Mouse (Mus musculus) CD4-positive, CD25-positive, alpha-beta regulatory T cell, adult 4 months (primary cell): ENCODE results near the gene Calr4. TPM values are rescaled to one million over a fixed set of nuclear protein-coding genes. Genes with fewer than 3 reads are reported as not detected.

Experiments used
- ATAC-seq: one replicate; pipeline ENCODE4 v1.8.0; 2017
- polyA plus RNA-seq, 2 experiments: library from polyadenylated mRNA; unstranded; fragments of 100-300 nt; shearing (Covaris generic); gene quantifications; one replicate each; pipeline ENCODE4 v1.2.1; 2017

Calr4 gene
- polyA plus RNA-seq: not detected

DNA sequence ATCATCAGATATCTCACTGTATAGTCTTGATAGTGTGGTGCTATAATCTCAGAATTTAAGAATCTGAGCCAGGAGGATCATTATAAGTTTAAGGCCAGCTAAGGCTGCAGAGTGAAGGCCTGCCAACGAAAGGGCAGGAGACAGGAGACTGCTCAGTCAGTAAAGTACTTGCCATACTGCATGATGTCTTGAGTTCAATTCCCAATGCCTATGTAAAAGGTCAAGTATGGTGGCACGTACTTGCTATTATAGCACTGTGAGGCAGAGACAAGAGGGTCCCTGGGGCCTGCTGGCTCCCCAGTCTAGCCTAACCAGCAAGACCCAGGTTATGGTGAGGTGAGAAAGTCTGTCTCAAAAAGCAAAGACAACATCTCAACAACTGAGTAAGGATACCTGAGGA lies at the start of gene Calr4:
TSS of gene Calr4 (plus strand) at position 301 of the 400 bp plus-strand sequence.
- ATAC-seq: no peak

DNA sequence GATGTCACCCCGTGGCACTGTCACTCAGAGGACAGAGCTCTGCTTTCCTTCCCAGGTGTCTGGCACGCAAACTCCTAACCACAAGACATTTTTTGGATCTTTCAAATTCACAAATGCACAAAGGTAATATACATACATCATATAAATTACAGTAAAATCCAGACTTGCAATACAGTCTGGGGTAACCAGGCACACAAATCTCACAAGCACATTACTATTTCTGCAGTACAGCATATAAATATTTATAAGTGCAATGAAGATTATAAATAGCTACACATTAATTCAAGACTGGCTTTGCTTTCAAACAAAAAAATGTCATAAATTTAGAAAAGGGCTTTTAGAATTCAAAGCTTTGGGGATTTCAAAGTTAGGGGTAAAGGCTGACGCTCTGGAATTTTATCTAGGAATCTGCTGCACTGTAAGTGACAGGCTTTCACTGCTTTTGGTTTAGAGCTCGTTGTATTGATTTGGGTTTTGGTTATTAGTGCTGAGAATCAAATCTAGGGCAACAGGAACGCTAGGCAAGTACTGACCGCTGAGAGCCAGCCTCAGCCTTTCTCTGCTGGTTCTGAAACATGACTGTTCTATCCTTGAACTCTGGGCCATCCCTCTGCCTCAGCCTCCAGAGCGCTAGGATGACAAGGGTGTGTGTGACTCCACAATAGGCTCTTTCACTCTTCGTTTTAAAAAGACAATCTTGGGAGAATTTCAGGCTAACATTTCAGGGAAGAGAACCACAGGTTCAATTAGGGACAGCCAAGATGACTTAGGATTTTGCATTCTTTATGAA lies 48.5 kb upstream of the Calr4 start:
- ATAC-seq: no peak

DNA sequence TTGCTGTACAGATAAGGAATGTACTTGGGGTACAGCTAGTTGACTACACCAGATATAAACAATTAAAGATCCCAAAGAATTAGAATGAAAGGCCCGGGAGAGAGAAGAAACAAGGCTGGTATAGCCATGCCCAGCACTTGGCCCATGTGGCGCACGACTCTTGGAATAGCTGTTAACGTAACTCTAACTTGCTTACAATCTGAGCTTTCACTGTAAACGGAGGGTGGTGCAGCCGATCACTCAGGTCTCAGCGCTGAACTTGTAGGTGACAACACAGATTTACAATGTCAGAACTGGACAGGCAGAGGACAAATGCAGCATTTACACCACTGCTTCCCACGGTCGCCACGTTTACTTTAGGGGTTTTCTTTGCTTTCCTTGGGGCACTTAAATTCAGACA lies 42.7 kb upstream of the Calr4 start:
- ATAC-seq: no peak

DNA sequence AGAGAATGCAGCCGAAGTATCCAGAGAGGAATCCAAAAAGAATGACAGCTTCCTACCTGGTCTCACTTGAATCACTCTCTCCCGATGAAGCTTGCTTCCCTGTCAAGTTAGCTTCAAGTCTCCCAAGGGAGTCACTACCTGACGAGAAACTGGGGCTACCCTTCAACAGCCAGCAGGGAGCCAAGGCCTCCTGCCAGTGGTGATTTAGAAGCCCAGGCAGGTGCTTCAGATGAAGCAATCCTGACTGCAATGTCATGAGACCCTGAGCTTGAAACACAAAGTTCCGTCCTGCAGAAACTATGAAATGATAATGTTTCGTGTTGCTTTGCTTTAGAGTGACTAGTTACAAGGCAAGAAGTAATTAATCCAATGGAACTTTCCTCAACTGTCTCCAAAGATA lies 40.4 kb upstream of the Calr4 start:
- ATAC-seq: no peak

DNA sequence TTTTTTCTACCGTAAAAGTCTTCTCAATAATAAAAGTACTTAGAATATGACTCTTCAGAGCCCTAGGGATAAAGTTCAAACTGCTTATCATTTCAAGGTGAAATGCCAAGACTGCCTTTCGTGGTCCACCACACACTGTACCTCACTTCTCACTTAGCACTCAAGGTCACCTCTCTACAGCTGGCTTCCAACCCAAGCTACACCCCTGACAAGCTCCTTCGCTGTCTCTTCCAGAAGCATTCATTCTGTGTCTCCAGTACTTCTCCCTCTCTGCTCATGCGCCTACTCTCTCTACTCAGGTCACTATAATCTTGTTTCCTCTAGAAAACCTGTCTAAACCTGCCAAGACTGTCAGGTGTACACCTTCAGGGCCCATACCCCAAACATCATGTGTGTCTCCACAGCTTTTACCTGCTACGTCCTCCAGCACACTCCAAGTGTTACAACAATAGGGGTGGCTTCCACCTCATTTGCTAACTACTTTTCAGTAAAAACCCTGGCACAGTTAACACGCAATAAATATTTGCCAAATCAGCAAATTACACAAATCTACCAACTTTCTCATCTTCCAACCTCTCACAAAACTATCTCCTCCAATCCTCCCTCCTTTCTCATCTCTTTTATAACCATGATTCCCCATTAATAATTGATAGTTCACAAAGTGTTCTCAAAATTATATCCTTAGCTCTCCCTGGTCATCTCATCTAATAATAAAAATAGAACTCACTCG lies 38.2 kb upstream of the Calr4 start:
- no peak for ATAC-seq

DNA sequence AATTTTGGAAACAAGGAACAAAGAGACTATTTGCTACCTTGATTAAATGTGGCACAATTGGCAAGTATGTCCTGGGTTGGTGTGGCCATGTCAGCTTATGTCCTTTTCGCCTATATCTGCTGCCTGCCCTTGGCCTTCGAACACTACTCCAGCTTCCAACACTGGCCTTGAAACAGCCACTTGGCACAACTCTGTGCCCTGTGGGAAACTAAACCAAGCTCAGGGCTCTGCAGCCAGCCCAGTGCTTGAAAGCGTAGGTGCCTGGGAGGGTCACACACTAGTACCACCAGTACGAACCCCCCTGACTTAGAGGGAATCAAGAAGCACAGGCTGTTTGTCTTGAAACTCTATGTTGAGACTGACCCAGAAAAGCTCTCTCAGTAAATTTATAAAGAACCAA lies 35.2 kb upstream of the Calr4 start:
- ATAC-seq: no peak

DNA sequence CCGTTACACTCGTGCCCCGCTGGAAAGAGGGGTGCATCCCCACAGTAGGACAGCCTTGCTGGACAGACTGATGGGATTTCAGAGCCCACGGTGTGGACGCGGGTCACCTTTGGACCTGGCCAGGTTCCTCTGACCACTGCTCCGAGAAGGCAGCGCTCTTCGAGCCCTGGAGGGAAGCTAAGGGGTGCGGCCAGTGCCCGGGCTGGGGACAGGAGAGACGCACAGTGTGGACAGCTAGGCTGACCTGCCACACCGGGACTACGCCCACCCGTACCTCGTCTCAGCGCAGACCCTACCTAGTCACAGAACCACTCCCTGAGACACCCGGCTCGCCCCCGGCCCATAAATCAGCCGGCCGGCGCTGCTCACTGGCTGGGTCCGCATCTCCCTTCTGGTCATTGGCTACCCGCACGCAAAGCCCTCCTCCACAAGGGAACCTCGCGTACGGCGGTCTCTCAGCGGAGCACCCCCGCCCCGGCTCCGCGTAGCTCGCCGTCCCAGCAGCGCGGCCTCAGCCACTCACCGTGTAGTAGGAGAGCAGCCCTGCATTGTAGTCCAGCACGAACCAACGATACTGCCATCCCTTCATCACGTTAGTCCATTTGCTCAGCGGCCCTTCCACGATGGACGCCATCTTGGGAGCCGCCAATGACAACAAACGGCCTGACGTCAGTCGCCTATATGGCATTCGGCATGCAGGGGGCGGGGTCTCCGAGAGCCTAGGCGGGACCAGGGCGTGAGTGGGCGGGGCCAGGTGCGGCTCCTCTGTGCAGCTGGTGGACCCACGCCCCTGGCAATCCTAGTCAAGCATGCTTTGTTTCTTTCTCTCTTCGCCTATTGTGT lies 32.5 kb upstream of the Calr4 start, which contains the start of gene Osbpl9:
TSS of gene Osbpl9 (minus strand) at position 691 of the 843 bp plus-strand sequence.
- peak; percentile 94 for ATAC-seq

DNA sequence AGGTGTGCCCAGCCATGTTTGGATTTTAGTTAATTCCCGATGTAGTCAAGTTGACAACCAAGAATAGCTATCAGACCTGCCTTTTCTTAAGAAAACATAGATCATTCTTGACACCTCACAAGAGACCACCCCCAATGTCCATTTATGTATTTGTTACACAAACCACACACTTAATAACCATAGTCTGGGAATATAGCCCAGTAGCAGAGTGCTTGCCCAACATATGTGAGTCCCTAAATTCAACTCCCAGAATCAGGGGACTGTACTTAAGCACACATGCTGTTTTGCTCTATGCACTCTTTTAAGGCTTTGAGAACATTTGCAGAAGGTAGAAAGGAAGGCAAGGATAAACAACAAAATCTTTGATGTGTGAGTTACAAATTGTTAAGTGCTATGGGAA lies 30.4 kb upstream of the Calr4 start:
- no peak for ATAC-seq

DNA sequence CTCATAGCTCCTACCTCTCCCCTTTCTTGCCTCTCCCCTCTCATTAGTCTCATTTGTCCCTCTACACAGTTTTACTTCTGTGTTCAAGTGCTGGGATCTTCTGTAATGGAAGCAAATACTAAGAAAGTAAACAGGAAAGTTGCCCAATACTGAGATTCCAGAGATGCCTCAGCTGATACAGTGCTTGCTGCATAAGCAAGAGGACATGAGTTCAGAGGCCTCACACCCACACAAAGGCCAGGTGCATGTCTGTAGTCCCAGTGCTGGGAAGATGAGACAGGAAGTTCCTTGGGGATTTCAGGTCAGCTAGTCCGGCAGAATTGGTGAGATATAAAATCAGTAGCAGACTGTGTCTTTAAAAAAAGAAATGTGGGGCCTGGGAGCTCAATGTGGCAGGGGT lies 29.9 kb upstream of the Calr4 start:
- no peak for ATAC-seq

DNA sequence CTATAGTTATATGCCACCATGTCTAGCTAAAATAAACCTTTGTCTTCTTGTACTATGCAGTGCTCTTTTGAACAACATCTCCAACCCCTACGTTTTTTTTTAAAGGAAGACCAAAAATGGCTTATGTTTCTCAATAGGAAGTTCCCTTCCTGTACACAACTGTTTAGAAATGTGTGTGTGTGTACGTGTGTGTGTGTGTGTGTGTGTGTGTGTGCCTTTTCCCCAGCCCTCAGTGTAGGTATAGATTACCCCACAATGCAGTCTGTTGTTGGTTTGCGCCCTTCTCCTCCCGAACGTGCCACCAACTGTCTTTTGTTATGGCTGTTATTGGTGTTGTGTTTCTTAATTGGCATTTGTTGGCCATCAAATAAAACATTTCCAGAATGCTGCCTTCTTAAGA lies 26.8 kb upstream of the Calr4 start:
- no peak for ATAC-seq

DNA sequence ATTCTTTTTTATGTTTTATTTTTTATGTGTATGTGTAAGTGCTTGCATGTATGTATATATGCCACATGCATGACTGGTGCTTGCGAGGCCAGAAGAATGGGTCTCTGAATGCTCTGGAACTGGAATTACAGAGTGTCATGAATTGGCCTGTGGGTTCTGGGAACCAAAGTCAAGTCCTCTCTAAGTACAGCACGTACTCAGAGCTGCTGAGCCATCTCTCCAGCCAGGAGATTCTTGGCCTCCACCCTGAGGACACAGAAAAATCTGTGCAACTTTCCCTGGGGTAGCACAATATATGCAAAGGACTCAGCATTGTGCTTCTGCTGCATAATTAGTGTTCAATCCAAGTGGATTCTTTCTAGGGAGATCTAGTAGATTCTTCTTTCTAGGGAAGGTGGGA lies 24.0 kb upstream of the Calr4 start:
- no peak for ATAC-seq

DNA sequence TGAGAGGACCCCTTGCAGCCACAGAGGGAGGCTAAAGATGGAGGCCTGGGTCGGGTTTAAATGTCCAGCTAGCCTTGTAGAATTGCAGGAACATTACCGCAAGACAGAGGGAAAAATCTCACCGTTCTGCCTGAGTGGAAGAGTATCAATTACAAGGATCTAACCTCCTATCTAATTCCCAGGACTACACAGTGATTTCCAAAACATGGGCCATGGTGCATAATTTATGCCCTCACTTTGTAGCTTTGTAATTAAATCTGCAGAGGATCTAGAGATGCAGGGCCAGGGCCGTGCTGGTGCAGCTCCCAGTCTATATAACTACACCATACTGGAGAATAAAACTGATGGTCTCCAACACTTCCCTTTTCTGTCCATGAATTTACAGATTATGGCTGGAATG lies 23.4 kb upstream of the Calr4 start:
- ATAC-seq: no peak

DNA sequence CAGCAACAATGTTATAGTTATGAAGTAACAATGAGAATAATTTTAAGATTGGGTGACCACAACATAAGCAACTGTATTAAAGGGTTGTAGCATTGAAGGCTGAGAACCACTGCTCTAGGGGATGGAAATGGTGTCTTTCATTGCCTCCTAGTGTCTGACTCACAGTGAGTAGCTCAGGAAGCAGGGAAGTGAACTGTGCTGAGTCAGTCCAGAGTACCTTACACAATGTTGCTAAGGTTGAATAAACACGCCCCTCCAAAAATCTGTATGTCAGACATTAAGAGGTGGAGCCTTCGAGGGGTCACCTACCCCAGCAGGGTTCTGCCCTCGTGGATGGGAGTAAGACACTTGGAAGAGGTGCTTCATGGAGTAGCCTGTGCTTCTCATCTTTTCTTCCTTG lies 20.3 kb upstream of the Calr4 start:
- no peak for ATAC-seq

DNA sequence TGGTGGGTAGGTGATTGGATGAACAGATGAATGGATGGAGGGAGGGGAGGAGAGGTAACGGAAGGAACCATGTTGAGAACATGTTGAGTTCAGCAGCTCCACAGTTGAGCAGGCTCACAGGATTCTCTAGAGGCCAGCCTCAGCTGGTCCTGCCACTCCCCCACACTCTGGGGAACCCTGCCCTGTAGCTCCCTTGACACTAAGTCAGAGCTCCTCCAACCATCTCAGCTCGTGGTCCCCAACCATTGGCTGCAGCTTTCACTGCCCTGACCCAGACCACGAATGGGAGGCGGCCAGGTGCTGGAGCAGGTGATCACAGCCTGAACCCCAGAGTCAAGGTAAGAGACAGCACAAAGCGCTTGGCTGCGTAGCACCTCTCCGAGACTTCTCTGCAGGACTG lies 16.3 kb upstream of the Calr4 start:
- ATAC-seq: no peak

DNA sequence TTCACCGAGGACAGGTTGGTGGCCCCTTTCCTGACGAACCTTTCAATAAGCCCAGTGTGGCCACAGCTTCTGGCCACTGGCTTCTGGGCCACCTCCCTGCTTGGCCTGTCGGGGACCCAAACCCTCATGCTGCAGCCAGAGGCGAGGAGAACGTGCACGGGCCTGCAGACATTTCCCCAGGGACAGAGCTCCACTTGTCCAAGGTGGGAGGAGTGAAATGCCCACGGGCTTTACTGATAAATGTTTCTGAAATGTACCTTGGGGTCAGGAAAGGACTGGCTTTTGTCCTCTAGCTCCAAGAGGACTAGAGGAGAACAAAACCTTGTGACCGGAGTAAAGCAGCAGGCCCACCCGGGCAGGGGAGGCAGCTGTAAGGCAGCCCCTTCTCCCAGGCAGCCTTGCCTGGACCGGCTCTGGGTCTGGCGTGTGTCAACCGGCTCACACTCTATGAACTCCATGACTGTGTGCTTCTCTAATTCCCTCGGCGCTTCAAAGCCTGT lies 13.8 kb upstream of the Calr4 start:
- ATAC-seq: no peak

DNA sequence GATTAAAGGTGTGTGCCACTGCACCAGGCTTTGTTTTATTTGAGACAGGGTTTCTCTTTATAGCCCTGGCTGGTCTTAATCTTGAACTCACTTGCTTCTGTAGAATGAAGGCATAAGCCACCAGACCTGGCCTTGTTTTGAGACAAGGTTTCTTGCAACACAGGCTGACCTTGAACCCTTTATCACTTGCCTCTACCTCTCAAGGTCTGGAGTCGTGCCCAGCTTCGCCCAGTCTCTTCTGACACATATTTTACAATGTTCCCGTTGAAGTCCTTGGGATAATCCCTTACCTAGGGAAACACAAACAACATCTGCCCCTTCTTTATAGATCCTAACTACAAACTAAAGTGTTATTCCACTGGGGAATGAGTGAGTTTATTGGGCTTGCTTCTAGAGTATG lies 12.3 kb upstream of the Calr4 start:
- no peak for ATAC-seq

DNA sequence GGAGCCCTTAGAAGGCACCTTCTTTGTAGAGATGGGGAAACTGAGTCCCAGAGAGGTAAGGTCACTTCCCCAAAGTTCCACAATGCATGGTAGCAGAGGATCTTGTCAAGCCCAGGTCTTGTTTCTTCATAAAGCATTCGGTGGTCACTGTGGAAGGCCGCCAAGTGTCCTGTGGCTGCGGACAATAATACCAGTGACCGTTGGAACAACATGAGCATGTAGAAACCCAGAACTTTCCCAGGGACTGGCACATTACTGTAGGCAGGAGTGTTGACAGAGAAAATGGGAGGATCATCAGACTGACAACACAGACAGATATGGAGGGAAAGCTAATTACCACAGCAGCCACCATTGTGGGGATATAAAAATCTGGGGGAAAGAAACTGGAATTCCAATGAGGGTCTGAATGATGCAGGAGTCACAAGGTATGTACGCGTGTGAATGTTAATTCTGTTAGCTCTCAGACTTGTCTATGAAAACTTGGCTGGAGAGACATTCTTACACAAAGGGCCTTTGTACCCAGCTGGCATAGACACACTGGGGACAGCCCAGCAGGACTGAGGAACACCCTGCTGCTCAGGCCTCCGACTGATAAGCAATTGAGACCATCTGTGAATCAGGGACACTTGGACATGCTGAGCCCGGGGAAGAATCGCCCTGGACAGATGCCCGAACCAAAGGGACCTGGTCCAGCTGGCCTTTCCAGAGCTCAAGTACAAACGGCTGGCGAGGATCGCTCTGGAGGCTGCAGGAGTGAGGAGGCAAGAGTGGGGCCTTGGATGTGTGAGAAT lies 9.3 kb upstream of the Calr4 start:
- ATAC-seq: no peak

DNA sequence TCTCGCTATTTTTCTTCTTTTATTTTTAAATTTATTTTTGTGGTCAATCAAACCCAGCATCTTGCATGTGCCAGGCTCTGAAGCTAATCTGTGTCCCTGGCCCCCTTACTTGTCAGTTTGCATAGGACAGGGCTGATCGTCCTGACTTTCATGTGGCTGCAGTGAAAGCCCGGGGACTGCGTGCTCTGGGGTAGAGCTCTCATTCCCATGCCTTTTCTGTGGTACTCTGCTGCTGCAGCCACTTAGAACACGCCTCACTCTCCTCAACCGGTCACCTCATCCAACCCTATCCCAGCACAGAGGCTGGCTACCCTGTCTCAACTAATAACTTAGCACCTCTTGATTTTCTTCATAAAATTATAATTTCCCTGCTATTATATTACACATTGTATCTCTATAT lies 8.7 kb upstream of the Calr4 start:
- ATAC-seq: no peak

DNA sequence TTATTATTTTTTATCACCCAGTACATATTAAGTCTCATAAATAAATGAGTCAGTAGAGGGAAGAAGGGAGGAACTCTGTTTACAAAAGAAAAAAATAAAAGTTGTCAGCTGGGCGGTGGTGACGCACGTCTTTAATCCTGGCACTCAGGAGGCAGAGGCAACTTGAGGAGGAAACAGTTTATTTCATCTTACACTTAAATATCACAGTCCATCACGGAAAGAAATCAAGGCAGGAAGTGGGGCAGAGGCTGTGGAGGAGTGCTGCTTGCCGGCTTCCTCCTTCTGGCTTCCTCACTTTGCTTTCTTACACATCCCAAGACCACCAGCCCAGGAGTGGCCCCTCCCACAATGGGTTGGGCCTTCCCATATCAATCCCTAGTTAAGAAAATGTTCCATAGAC lies 8.2 kb upstream of the Calr4 start:
- ATAC-seq: no peak

DNA sequence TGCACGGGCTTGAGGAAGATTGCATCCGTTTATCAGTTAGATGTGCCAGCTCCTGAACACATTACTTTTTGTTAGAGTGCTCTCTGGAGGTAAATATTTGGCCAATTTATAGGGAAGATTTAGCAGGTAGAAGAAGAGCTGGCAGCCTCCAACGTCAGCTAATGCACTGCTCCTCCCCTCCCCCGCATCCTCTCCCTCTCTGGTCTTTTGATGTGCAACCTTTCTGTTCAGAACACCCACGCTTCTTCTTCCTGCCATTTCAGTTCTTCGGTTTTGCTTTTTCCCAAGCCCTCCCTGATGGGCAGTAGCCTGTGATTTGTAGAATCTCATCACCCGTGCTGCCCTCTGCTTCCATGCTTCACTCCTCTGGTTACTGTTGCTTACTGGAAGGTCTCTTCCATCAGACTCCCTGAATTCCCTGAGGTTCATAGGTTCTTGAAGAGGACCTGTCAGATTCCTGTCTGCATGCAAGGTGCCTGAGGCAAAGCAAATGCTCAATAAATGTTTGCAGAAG lies 4.5 kb upstream of the Calr4 start:
- ATAC-seq: peak; percentile 94

DNA sequence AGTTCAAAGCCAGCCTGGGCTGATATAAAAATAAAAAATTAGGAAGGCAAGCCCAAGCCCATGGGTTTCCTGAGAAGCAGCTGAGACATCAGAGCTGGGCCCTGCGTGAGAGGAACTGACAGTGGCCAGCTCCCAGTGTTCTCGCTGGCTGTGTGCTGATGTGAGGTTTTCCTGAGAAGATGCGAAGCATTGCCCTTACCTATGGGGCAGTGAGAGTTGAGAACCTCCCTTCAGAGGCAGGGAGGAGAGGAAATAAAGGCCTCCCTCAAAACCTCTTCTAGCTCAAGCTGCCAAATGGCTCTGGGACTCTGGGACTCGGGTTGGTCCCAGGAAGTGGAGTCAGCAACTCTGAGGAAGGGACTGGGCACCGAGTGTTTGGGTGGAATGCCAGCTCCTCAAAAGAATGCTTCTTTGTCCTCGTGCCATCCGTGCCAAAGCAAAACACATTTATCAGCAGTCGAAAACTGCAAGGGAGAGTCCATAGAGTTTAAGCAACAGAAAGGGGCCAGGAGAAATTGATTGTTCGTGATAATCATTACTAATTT lies 593 bp downstream of the Calr4 start:
- ATAC-seq: no peak
